In the genomic region with DNA sequence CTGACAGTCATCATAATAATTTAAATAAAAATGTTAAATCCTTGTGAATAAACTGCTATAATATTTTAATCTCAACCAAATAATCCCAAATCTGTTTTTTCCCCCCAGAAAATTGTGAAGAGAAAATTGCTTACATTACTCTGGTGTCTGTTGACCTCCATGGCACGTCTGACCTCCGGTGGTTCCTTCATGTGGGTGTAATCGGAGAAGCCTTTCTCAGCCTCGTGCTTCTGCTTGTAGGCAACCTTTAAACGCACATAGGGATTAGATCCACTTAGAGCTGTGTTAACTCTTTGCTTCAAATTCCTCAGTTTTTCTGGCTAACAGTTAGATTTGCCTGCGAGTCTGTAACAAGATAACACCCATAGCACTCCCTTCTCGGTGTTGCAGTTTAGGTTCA, we compare ENCODE assay signal across 24 mouse cellular contexts.
DNase-seq lines count a peak whose midpoint lies in the region; ATAC-seq lines count a peak whose summit lies in the region.
"Had no signal": no experiment of that assay in that cellular context is flagged by ENCODE, and none has a peak within 500 bp of the region (broad histone marks: within the 10 kb centered on the region; RNA-seq: fewer than 3 reads in every experiment).

No protein-coding gene starts in this region.

- H3K27me3 ChIP-seq in hindbrain, embryonic 10.5 days (ENCODE audit: insufficient read depth, poor library complexity, severe bottlenecking): peaks cover 16% of the 10 kb centered on the region
- H3K27me3 ChIP-seq in hindbrain, embryonic 14.5 days (ENCODE audit: control insufficient read depth, insufficient read depth, low read length): no peaks in the 10 kb centered on the region
- H3K27me3 ChIP-seq in embryonic facial prominence, embryonic 11.5 days (ENCODE audit: control insufficient read depth, insufficient read depth, low read length): no peaks in the 10 kb centered on the region
- H3K27me3 ChIP-seq: embryonic facial prominence, embryonic 15.5 days; heart, embryonic 15.5 days; hindbrain, embryonic 15.5 days had no signal

- ATAC-seq in hindbrain, embryonic 14.5 days (ENCODE audit: low FRiP score): no peak
- no peak for ATAC-seq in embryonic facial prominence, embryonic 11.5 days (replicated peaks; ENCODE audit: insufficient number of reproducible peaks, low FRiP score, low TSS enrichment, low read depth)
- no peak for ATAC-seq in megakaryocyte progenitor cell, adult 5-6 weeks (replicated peaks; ENCODE audit: poor library complexity)
- ATAC-seq: CD4-positive, CD25-positive, alpha-beta regulatory T cell, adult 4 months; forebrain, embryonic 14.5 days had no signal

- no peak overlapping the region for H3K4me3 ChIP-seq in hindbrain, embryonic 10.5 days
- H3K4me3 ChIP-seq in hindbrain, embryonic 14.5 days (replicated peaks; ENCODE audit: low read length): no peak overlapping the region
- no peak overlapping the region for H3K4me3 ChIP-seq in embryonic facial prominence, embryonic 11.5 days (ENCODE audit: low read depth, low read length)
- H3K4me3 ChIP-seq: embryonic facial prominence, embryonic 15.5 days; erythroblast, embryonic 14.5 days; forebrain, embryonic 10.5 days; heart, adult 2 months; heart, embryonic 15.5 days; hindbrain, embryonic 15.5 days had no signal

- 59% methylated on average over 7 of the region's 7 CpGs for WGBS in hindbrain, embryonic 10.5 days
- 77% methylated on average over 7 of the region's 7 CpGs for WGBS in hindbrain, embryonic 14.5 days
- 15% methylated on average over 7 of the region's 7 CpGs for WGBS in embryonic facial prominence, embryonic 11.5 days

- no peak overlapping the region for H3K9ac ChIP-seq in hindbrain, embryonic 14.5 days
- H3K9ac ChIP-seq in embryonic facial prominence, embryonic 11.5 days (replicated peaks; ENCODE audit: low read length): no peak overlapping the region
- H3K9ac ChIP-seq: embryonic facial prominence, embryonic 15.5 days; heart, embryonic 15.5 days; hindbrain, embryonic 15.5 days had no signal

- DNase-seq in hindbrain, embryonic 10.5 days (ENCODE audit: low spot score): peak; percentile 8
- DNase-seq in hindbrain, embryonic 14.5 days (ENCODE audit: low spot score): no peak
- DNase-seq in embryo, embryonic 11 days: peak; percentile 45
- peak; percentile 57 for DNase-seq in embryonic facial prominence, embryonic 11.5 days (ENCODE audit: low spot score)
- DNase-seq in yolk sac, embryonic 10.5 days (ENCODE audit: low spot score): peak; percentile 22
- no peak for DNase-seq in layer of hippocampus, postnatal 10 days (ENCODE audit: low spot score in 2 of 2)
- DNase-seq: adrenal gland, postnatal 10 days; B cell, adult 2 months; cerebellum, adult 11 months; cerebellum, adult 8-10 months; cerebellum, postnatal 14 days; gastrocnemius, postnatal 14 days; heart, adult 2 months; heart, postnatal 14 days had no signal

- no peaks in the 10 kb centered on the region for H3K4me1 ChIP-seq in hindbrain, embryonic 10.5 days (replicated peaks)
- no peaks in the 10 kb centered on the region for H3K4me1 ChIP-seq in hindbrain, embryonic 14.5 days (replicated peaks; ENCODE audit: control insufficient read depth, insufficient read depth, low read length)
- H3K4me1 ChIP-seq in embryonic facial prominence, embryonic 11.5 days (ENCODE audit: control insufficient read depth, insufficient read depth, low read length): no peaks in the 10 kb centered on the region
- H3K4me1 ChIP-seq: embryonic facial prominence, embryonic 15.5 days; forebrain, embryonic 10.5 days; hindbrain, embryonic 15.5 days had no signal

- H3K27ac ChIP-seq in hindbrain, embryonic 10.5 days: no peak overlapping the region
- H3K27ac ChIP-seq in hindbrain, embryonic 14.5 days: no peak overlapping the region
- H3K27ac ChIP-seq in embryonic facial prominence, embryonic 11.5 days (replicated peaks; ENCODE audit: low read depth, low read length): no peak overlapping the region
- H3K27ac ChIP-seq: embryonic facial prominence, embryonic 15.5 days; forebrain, embryonic 10.5 days; heart, adult 2 months; heart, embryonic 15.5 days; hindbrain, embryonic 15.5 days had no signal

- no peak overlapping the region for H3K4me2 ChIP-seq in hindbrain, embryonic 14.5 days (replicated peaks)
- H3K4me2 ChIP-seq in embryonic facial prominence, embryonic 11.5 days (ENCODE audit: low read depth, low read length): no peak overlapping the region
- H3K4me2 ChIP-seq: embryonic facial prominence, embryonic 15.5 days; heart, embryonic 11.5 days; heart, embryonic 15.5 days; hindbrain, embryonic 15.5 days had no signal

- no peaks in the 10 kb centered on the region for H3K9me3 ChIP-seq in hindbrain, embryonic 10.5 days
- H3K9me3 ChIP-seq in hindbrain, embryonic 14.5 days (ENCODE audit: control insufficient read depth, low read length): no peaks in the 10 kb centered on the region
- no peaks in the 10 kb centered on the region for H3K9me3 ChIP-seq in embryonic facial prominence, embryonic 11.5 days (replicated peaks; ENCODE audit: control insufficient read depth, low read length)
- H3K9me3 ChIP-seq: embryonic facial prominence, embryonic 15.5 days; forebrain, embryonic 10.5 days; G1E; heart, embryonic 15.5 days; hindbrain, embryonic 15.5 days had no signal

- H3K36me3 ChIP-seq in hindbrain, embryonic 10.5 days: no peaks in the 10 kb centered on the region
- no peaks in the 10 kb centered on the region for H3K36me3 ChIP-seq in hindbrain, embryonic 14.5 days (replicated peaks; ENCODE audit: control insufficient read depth, insufficient read depth)
- H3K36me3 ChIP-seq in embryonic facial prominence, embryonic 11.5 days (replicated peaks; ENCODE audit: control insufficient read depth, insufficient read depth, low read depth, low read length): no peaks in the 10 kb centered on the region
- H3K36me3 ChIP-seq: embryonic facial prominence, embryonic 15.5 days; forebrain, embryonic 10.5 days; G1E; hindbrain, embryonic 15.5 days had no signal

Comparison
In these comparisons a context has a peak if more than half of its experiments do, and no peak if none do; other contexts are left out.
1. DNase-seq: peak in hindbrain, embryonic 10.5 days (single experiment), embryo, embryonic 11 days (single experiment), embryonic facial prominence, embryonic 11.5 days (single experiment) and yolk sac, embryonic 10.5 days (single experiment); none in hindbrain, embryonic 14.5 days (single experiment) and layer of hippocampus, postnatal 10 days (0 of 2).